Mouse (Mus musculus): ENCODE measurements around the gene Pou5f1.

The Pou5f1 gene

DNA sequence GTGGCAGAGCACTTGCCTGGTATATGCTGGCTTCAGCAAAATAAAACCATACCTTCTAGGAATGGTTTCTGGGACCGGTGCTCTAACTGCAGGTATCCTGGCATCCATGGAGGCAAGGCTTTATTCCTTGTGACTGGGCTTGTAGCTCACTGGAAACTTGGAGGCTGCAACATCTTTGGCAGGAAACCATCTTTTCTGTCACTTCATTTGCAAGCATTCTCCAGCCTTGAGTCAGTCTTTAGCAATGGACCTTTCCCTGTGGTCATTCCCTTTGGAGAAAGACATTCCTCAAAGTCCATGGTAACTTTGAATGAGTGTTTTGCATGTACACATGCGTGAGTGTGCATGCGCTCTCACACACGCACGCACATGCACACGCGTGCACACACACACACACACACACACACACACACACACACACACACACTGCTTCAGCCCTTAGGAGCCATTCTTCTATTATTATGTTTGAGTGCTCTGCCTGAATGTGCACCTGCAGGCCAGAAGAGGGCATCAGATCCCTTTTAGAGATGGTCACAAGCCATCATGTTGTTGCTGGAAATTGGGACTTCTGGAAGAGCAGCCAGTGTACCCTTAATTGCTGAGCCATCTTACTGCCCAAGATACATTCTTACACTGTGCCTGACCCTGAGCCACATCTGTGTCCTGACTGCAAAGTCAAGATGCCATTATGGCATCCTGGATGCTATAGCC, 7.3 kb downstream of the Pou5f1 start:
- no peak for DNase-seq (ENCODE audit: low spot score in 2 of 2)

DNA sequence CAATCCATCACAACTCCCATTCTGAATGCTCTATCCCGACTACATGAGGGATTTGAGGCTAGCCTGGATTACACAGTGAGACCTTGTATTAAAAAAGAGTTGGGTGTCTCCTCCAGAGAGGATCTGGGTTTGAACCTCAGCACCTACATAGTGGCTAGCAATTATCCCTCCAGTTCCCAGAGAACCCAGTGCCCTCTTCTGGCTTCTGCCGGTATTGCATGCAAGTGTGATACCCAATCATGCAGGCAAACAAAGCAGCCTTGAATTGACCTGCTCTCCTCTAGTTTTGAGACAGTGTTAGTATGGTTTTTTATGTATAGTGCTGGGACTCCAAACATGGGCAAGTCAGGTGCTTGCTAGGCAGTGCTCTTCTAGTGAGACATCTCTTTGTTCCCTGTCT, 8.1 kb downstream of the Pou5f1 start:
- peak; percentile 62 to 85 for DNase-seq (ENCODE audit: low spot score in 2 of 2)

DNA sequence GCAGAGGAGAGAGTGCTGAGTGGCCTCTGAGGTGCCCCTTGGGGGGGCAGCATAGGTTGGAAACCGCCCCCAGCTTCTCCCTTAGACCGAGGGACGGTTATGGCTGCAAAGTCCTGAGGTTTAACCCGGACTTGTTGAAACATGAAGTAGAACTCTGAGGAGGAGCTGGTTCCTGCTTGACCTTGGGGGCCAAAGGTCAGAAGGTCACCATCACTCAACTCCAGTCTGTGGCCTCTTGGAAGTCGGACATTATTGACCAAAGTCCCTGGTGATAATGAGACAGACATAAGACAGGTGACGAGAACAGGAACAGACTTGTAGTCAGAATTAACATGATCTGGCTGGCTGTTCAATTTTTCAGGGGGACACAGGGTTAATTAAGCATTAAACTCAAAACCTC, 8.9 kb downstream of the Pou5f1 start:
- no peak for DNase-seq (ENCODE audit: low spot score in 2 of 2)

DNA sequence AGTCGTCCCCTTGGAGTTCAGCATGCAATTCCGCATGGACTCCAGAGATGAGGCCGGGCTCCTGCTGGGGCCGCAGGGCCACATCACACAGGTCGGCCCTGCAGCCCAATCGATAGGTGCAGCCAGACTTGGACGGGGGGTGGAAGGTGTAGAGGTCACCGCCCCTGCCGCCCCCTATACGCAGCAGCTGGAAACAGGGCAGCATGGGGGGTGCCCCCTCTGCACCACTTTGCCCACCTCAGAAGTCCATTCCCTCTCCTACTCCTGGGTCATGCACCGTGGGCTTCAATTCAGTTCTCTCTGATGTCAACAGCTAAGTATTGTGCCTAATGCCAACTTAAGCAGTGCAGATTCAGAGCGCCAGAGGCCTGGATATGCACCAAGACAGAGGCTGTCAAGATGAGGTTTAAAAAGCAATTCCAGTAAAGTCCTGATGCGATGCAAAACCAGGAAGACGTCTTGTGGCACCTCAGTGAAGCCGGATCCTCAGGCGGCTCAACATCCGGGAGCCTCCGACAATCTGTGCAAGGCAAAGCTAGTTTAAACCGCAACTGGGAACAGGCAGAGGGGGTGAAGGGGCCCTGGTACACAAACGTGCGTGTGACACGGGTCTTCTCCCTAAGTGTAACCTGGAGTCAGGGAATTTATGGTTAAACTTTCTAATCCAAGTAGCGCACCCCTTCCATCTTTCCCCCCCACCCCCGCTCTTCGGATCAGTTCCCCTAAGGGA, 10.3 kb downstream of the Pou5f1 start:
- DNase-seq (ENCODE audit: low spot score in 2 of 2): peak; percentile 32 to 38

DNA sequence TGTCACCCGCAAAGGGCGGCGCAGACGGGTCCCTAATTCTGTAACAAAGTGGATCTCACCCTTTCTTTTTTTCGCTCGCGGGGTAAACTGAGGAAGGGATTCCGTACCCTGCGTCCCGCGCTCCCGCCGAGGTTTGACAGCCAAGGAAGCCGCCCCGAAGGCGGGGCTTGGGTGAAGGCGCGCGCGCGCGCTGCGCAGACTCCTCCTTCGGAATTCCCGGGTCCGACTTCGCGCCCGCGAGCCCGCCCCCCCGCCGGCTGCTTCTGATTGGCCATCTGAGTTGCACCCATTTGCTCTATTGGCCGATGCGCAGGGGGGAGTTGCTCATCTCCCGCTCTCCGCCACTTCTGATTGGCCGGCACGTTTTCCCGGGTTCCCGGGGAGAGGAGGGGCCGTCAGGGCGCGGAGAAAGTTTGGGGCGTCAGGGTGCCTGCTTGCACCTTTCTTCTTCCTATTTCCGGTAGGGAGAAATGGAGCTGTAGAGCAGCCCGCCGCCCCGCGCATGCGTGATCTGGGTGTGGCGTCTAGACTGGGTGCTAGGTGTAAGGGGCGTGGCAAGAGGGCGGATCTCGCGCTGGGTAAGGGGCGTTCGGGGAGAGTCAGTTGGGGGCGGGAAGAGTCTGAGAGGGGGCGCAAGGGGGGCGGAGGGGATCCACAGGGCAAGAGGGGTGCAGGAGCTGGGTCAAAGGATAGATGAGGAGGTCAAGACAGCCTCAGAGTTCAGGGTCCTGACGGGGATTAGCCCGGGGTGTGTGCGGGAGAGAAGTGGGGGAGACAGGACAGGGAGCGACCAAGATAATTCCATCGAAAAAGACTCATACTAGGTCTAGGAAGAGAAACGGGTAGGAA, 11.1 kb downstream of the Pou5f1 start, which contains the start of the genes Tcf19 and Cchcr1:
Gene Tcf19, minus strand, starts transcription at position 173 of the 849 bp plus-strand sequence.
Gene Cchcr1, plus strand, starts transcription at position 449 of the 849 bp plus-strand sequence.
- DNase-seq (ENCODE audit: low spot score in 2 of 2): peak; percentile 97 to 99

DNA sequence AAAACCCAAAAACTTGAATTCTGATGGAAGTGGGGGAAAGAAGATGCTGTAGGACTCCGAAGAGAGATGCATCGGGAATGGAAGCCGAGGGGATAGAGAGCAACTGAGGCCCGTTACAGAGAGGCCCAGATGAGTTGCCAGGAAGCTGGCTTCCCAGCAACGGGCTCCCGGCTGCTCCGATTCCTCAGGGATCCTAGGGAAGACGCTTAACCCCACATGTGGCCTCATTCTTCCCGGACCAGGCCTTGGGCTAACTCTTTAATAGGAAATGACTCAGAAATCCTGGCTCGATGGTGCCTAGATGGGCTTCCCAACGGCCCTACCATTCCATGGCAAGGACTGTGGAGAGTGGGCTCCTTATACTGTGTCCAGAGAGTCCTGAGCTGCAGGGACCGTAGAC, 11.7 kb downstream of the Pou5f1 start:
- no peak for DNase-seq (ENCODE audit: low spot score in 2 of 2)

DNA sequence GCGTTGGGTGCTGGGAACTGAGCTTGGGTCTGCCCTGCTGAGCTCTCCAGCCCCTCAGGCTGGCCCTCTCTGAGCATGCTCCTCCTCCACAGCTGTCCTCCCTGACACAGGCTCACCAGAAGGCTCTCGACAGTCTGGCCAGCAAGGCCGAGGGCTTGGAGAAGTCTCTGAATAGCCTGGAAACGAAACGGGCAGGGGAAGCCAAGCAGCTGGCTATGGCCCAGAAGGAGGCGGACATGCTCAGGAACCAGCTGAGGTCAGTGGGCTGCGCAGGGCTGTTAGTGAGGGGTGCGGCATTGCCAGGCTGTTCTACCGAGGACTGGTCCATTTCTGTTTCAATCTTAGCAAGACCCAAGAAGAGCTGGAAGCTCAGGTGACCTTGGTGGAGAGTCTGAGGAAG, 18.5 kb downstream of the Pou5f1 start:
- no peak for DNase-seq (ENCODE audit: low spot score in 2 of 2)

DNA sequence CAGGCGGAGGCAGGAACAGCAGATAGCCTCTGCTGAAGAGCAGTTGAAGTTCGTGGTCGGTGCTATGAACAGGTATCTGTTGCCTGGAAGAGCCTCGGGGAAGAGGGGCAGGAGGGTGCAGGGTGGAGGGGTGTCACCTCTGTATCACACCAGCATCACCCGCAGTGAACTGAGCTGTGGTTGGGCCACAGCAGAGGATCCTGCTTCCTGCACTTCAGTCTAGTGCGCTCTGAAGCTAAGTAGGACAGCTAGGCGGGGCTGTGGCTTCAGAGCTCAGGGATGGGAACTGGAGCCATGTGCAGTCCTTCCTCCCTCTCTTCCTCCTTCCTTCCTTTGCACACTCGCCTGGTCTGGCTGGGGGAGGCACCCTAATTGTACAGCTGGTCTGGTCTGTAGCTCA, 20.8 kb downstream of the Pou5f1 start:
- DNase-seq (ENCODE audit: low spot score in 2 of 2): peak; percentile 32 to 52

DNA sequence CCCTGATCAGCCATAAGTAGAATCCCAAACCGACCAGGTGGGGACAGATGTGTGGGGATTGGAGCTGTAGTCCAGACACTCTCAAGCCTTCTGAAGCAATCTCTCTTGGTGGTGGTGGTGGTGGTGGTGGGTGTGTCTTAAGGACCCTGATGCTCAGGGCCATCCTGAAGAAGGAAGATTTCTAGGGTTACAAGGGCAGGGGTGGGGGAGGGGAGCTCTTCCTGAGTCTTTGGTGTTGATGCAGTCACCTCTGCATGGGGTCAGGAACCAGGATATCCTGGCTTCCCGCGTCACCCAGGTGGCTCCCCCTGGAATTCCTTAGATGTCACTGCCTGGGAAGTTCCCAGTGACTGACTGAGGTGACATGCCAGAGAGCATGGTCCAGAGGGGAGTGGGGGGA, 26.5 kb downstream of the Pou5f1 start:
- no peak for DNase-seq (ENCODE audit: low spot score in 2 of 2)

DNA sequence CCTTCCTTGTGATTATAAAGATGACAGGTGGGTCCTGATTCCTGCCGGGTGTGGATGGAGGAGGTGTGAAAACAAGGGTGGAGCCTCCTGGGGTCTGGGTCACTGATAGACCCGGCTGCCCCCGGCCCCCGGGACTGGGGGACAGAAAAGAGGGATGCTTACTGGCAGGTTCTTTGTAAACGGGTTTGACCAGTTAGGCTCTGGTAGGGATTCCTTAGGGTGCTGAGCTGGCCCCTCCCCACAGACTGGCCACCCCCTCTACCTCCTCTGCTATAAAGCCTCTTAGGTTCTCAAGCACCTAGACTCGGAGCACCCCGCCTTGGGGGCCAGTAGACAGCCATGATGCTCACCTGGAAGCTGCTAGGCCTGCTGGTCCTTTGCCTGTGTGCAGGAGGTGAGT, 27.1 kb downstream of the Pou5f1 start, which contains the start of gene Psors1c2:
Gene Psors1c2, plus strand, starts transcription at position 301 of the 400 bp plus-strand sequence.
- no peak for DNase-seq (ENCODE audit: low spot score in 2 of 2)

DNA sequence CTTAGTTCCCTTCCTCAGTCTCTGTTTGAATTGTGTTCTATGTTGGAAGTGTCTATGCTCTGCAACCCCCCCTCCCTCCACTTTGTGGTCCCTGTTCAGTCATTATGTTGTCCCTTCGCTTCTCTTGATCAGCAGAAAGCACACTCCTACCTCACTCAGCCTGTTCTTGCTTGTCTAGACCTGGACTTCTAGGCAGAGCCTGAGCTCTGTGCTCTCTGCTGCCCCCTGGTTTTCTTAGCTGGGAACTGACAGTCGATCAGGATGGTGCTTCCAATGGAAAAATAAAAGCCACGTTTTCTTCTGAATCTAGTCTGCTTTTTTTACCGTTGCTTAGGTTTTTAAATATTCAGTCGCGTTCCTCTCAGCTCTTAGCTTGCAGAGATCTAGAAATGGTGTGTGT, 28.5 kb downstream of the Pou5f1 start:
- DNase-seq (ENCODE audit: low spot score in 2 of 2): peak; percentile 35 to 79

DNA sequence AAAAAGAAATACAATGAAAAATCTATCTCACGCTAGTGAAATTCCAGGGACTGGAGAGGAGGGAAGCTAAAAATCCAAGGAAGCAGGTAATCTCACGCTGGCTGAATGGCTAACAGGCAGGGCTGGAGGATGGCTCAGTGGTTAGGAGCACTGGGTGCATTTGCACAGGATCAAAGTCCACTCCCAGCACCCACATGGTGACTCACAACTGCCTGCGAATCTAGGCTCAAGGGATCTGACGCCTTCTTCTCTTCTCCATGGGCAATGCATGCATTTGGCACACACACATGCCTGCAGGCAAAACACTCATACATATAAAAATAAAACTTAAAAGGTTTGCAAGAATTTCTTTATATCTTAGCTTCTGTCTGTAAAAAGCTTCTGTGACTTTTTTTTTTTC, 31.6 kb downstream of the Pou5f1 start:
- DNase-seq (ENCODE audit: low spot score in 2 of 2): no peak

DNA sequence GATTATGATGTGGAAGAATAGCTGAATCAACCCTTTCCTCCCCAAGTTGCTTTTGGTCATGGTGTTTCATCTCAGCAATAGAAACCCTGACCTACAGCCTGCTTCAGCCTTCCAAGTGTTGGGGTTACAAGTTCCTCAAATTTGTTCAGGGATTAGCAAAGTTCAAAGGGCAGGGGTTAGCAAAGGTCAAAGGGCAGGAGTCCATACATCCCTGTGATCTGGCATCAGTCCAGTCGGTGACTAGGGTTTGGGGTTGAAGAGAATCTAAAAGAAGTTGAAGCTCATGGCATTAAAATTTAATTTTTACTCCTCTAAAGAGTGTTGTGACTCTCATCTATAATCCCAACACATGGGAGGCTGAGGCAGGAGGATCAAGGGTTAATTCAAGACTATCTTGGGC, 32.7 kb downstream of the Pou5f1 start:
- DNase-seq (ENCODE audit: low spot score in 2 of 2): no peak

DNA sequence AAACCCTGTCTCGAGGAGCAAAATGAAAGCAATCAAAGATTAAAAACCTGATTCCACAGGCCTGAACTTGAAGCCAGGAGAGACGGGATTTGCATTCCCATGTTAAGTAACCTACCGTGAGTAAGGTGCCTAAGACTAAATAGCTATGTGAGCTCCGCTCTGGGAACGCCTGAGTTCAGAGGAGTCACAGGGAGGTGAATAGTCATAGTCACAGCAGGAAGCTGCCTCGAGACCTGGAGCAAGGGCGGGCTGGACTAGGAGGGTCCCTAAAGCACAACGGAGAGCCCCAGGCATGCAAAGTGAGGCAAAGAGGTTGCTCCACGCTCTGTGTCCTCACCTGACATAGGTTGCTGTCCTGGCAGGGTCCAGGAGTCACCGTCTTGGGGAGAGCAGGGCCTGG, 33.7 kb downstream of the Pou5f1 start:
- no peak for DNase-seq (ENCODE audit: low spot score in 2 of 2)

DNA sequence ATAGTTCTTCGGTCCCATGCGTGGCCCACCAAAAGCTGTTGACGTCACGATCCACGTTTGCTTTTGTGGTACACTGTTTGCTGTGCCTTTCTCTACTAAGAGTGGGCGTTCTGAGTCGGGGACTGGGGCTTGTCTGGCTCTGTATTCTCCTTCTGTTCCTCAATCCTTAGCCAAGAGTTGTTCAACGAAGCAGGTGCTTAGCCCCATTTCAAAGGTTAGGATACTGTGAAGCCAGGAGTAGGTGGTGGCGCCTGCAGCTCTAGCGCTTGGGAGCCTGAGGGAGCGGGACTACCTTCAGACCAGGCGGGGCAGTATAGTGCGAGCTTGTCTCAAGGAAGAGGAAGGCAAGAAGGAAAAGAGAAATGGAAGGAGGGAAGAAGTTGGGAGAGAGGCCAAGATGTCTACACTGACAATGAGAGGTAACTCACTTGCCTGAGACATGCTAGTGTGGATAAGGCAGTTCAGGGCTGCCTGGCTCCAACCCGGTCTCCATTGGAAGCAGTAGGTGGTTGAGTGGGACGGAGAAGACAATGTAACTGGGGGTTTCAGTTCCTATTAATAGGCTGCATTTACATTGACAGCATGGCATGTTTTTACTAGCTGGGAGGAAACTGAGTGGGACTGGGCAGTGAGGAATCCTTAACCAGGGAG, 37.1 kb downstream of the Pou5f1 start:
- DNase-seq (ENCODE audit: low spot score in 2 of 2): no peak

DNA sequence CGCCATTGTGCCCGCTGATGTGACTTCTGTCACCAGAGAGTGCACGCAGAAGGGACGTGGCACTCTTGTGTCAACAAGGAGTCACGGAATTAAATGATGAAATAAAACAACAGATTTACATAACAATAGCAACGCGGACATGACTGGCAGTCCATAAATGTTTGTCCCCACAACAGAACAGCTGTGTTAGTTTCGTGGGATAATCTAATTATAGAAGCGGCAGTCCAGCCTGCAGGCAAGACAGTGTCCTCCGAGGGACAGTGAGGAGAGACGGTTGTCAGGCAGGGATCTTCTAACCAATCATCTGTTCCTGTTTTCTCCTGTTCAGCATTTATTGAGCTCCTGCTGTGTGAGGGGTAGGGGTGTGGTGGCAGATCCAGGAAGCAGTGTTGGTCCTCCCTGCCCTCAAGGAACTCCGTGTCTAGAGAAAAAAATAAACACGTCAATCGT, 37.6 kb downstream of the Pou5f1 start:
- no peak for DNase-seq (ENCODE audit: low spot score in 2 of 2)

DNA sequence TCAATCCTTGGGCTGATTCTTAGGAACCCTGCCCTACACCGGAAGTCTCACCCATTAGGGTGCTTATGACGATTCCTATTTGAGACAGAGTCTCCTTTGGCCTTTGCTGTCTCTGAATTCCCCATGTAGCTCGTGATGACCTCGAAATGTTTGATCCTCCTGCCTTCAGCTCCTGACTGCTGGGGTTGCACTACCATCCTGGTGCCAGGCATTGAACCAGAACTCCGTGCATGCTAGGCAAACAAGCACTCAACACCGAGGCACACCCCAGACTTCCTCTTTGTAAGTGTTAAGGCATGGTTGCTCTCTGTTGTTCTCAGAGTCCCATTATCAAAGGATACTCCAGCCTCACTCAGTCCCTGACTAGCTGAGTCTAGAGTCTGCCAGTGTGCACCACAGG, 38.2 kb downstream of the Pou5f1 start:
- DNase-seq (ENCODE audit: low spot score in 2 of 2): no peak

DNA sequence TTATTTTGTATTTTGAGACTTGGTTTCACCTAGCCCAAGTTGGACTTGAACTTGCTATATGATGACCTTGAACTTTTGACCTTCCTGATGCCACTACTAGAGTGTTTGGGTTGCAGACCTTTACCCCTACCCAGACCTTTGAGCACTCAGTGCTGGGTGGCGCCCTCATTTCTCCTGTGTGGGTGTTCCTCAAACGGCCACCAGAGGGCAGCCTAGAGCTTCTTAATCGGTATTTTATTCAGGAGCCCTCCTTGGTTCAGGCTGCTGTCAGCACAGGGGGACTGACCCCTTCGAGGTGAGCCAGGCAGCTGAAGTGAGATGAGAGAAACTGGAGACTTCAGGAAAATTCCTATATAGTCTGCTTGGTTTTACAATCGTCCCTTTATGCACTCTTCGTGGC, 38.9 kb downstream of the Pou5f1 start:
- peak in 1 of 2 experiments; percentile 57 for DNase-seq (ENCODE audit: low spot score in 2 of 2)

DNA sequence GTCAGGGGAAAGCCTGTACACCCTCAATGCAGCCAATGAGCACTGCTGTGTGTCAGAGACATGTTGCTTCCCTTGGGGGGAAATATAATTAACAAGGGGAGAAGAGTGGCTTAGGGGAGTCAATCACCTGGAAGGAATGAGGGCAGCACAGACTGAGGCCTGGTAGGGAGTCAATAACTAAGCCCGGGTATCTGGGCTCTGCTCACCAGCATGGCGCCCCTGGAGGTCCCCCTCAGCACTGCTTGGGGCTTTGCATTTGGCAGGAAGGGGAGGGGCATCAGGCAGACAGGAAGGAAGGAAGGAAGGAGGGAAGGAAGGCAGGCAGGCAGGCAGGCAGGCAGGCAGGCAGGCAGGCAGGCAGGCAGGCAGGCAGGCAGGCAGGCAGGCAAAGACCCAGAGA, 41.6 kb downstream of the Pou5f1 start:
- no peak for DNase-seq (ENCODE audit: low spot score in 2 of 2)

DNA sequence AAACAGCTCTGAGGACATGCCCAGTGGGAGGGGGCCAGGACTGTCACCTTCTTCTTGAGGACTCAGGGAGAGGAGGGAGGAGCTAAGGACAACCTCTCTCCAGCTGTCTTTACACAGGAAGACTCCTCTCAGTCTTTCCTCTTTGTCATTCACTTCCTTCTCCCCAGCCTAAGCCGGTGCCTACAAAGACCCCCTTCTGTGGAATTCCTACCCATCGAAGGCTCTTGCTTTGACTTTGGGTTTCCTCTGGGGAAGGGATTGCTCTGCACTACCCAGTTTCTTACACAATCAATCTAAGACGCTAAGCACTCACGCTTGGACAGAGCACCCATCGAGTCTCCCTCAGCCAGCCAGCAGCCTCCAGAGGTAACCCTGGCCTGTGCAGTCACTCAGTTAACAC, 42.8 kb downstream of the Pou5f1 start:
- no peak for DNase-seq (ENCODE audit: low spot score in 2 of 2)

DNA sequence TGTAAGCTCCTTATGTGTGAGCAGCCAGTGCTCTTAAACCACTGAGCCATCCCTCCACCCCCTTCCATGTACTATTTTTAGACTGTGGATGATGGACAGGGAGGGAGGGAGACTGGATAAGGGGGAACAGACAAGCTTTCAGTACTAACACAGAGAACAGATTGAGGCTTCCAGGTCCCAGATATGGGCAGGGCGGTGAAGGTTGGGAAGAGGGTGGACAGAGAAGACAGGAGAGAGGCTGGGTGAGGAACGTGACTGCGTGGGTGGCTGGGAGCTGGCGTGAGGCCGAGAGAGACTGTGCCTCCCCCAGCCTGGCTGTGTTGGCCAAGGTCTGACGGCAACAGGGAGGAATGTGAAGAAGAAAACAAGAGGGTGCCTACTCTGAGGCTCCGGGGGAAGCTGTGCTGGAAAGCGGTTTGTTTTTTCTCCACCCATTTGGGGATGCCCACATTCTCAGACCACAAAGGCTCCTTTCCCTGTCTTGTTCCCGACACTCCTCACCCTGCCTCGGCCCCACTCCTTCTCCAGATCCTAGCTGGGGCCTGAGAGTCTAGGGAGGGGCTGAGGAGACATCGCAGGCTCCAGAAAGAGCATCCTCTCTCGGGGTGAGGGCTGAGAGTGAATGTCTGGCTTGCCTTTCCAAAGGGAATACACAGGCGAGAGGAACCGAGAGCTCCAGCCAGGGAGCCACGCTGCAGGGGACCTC, 43.8 kb downstream of the Pou5f1 start:
- no peak for DNase-seq (ENCODE audit: low spot score in 2 of 2)
